Mouse (Mus musculus) kidney, adult 11 months (tissue): ENCODE measurements around the gene Def8.
A peak's percentile ranks its signal among the peaks of the same experiment; 100 is the strongest.

Experiments
- DNase-seq: peaks from one replicate; pipeline ENCODE4 v3.0.0; 2022

The Def8 gene

GRCm38 (mm10) chr8:123423441-123423840 is at the start of gene Def8:
TSS of gene Def8 (plus strand) at chr8:123423527.
- DNase-seq = peak; percentile 64

- DNase-seq = peak; percentile 87
These were observed 49.1 kb upstream of the Def8 start for GRCm38 (mm10) chr8:123374239-123374578.

- no peak for DNase-seq
These were observed 47.6 kb upstream of the Def8 start for GRCm38 (mm10) chr8:123375701-123376100.

- no peak for DNase-seq
These were observed 47.2 kb upstream of the Def8 start for GRCm38 (mm10) chr8:123376106-123376505.

- DNase-seq = no peak
These were observed 41.6 kb upstream of the Def8 start for GRCm38 (mm10) chr8:123381711-123382110.

GRCm38 (mm10) chr8:123382516-123382915 is 40.8 kb upstream of the Def8 start:
- DNase-seq = no peak

- no peak for DNase-seq
These were observed 38.3 kb upstream of the Def8 start for GRCm38 (mm10) chr8:123384883-123385540.

GRCm38 (mm10) chr8:123387041-123387440 is 36.3 kb upstream of the Def8 start:
- no peak for DNase-seq

- DNase-seq = no peak
These were observed 35.5 kb upstream of the Def8 start for GRCm38 (mm10) chr8:123387801-123388200.

GRCm38 (mm10) chr8:123389026-123389425 is 34.3 kb upstream of the Def8 start:
- DNase-seq = peak; percentile 79

- no peak for DNase-seq
These were observed 25.0 kb upstream of the Def8 start for GRCm38 (mm10) chr8:123398308-123398707.

- no peak for DNase-seq
These were observed 21.4 kb upstream of the Def8 start for GRCm38 (mm10) chr8:123401936-123402335.

- no peak for DNase-seq
These were observed 20.5 kb upstream of the Def8 start for GRCm38 (mm10) chr8:123402730-123403326.

GRCm38 (mm10) chr8:123404521-123404920 is 18.8 kb upstream of the Def8 start:
- no peak for DNase-seq

- DNase-seq = peak; percentile 52
These were observed 16.5 kb upstream of the Def8 start, which contains the start of gene Mc1r for GRCm38 (mm10) chr8:123406786-123407185. TSS of gene Mc1r (plus strand) at chr8:123407107.

GRCm38 (mm10) chr8:123407612-123408011 is 15.7 kb upstream of the Def8 start:
- no peak for DNase-seq

GRCm38 (mm10) chr8:123408586-123409544 is 14.5 kb upstream of the Def8 start:
- DNase-seq = no peak

- no peak for DNase-seq
These were observed 13.2 kb upstream of the Def8 start for GRCm38 (mm10) chr8:123410049-123410587.

GRCm38 (mm10) chr8:123410788-123411187 is 12.5 kb upstream of the Def8 start:
- DNase-seq = no peak

- no peak for DNase-seq
These were observed 12.1 kb upstream of the Def8 start, which contains the start of gene Tubb3 for GRCm38 (mm10) chr8:123411246-123411645. TSS of gene Tubb3 (plus strand) at chr8:123411424.

- no peak for DNase-seq
These were observed 11.5 kb upstream of the Def8 start for GRCm38 (mm10) chr8:123411781-123412327.

GRCm38 (mm10) chr8:123412560-123413170 is 10.7 kb upstream of the Def8 start:
- DNase-seq = no peak
